Mouse (Mus musculus) midbrain, embryonic 13.5 days (tissue): Measurements from ENCODE around the gene Sh3bgrl3. TPM values are rescaled to one million over a fixed set of nuclear protein-coding genes. Genes with fewer than 3 reads are reported as not detected.

Experiments
- ATAC-seq: fragments of 200-750 bp; cut with Nextera tagmentation; 2 replicates; pipeline ENCODE4 v1.8.0; 2017; ENCODE audit warnings: mild to moderate bottlenecking, moderate TSS enrichment, moderate library complexity
- H3K27ac ChIP-seq: fragments of 300-500 bp; sonication (generic); 2 replicates; pipeline ENCODE4 v1.5.1; 2015; ENCODE audit warnings: inconsistent platforms, mild to moderate bottlenecking, moderate library complexity
- H3K27me3 ChIP-seq: fragments of 300-500 bp; sonication (generic); 2 replicates; pipeline ENCODE4 v1.6.1; 2015; ENCODE audit warnings: mild to moderate bottlenecking, inconsistent platforms
- H3K36me3 ChIP-seq: fragments of 300-500 bp; sonication (generic); 2 replicates; pipeline ENCODE4 v1.6.1; 2015; ENCODE audit warnings: mild to moderate bottlenecking, inconsistent platforms
- H3K4me1 ChIP-seq: fragments of 300-500 bp; sonication (generic); replicated peaks from 2 replicates; pipeline ENCODE4 v1.6.1; 2015; ENCODE audit warnings: inconsistent platforms
- H3K4me2 ChIP-seq: fragments of 300-500 bp; sonication (generic); replicated peaks from 2 replicates; pipeline ENCODE4 v1.6.1; 2015; ENCODE audit warnings: moderate library complexity, mild to moderate bottlenecking, inconsistent platforms
- H3K4me3 ChIP-seq: fragments of 300-500 bp; sonication (generic); replicated peaks from 2 replicates; pipeline ENCODE4 v1.5.1; 2015; ENCODE audit warnings: mild to moderate bottlenecking, inconsistent platforms
- H3K9ac ChIP-seq: fragments of 300-500 bp; sonication (generic); replicated peaks from 2 replicates; pipeline ENCODE4 v1.6.1; 2015; ENCODE audit warnings: mild to moderate bottlenecking, inconsistent platforms
- H3K9me3 ChIP-seq: fragments of 300-500 bp; sonication (generic); 2 replicates; pipeline ENCODE4 v1.6.1; 2016; ENCODE audit warnings: mild to moderate bottlenecking, inconsistent platforms
- WGBS: fragments of 180-500 bp; shearing (Covaris S2); methylation state at CpG from one replicate; pipeline ENCODE4 v1.1.7; 2015; 5-methylcytosine and 5-hydroxymethylcytosine counted together
- polyA plus RNA-seq: library from polyadenylated mRNA; unstranded; fragments of >200 nt; fragmentation: Nextera tagmentation; extraction: Ambion mirVana; gene quantifications from 2 replicates; pipeline ENCODE4 v1.2.1, GENCODE M21; 2015

Sh3bgrl3 gene
- polyA plus RNA-seq, 1 experiment from 2014 or later = 319 TPM

GRCm38 (mm10) chr4:134101979-134102741 is 26.4 kb downstream of the Sh3bgrl3 start, which contains the start of gene Ubxn11:
Ubxn11 (plus strand) TSS chr4:134102570.
- 0 out of 2 replicates have a peak within 1 kb of the TSS, but pooled peaks have one; percentile 49 for H3K27ac ChIP-seq
- ATAC-seq = peak; percentile 99
- no peaks in the 10 kb centered on the region for H3K27me3 ChIP-seq
- peak within 1 kb of the TSS; percentile 63 for H3K4me2 ChIP-seq
- H3K4me1 ChIP-seq = peaks cover 8% of the 10 kb centered on the region
- WGBS = 16% methylated on average over 34 of the region's 34 CpGs
- H3K36me3 ChIP-seq = no peaks in the 10 kb centered on the region
- H3K9ac ChIP-seq = peak within 1 kb of the TSS; percentile 70
- no peaks in the 10 kb centered on the region for H3K9me3 ChIP-seq
- H3K4me3 ChIP-seq = peak within 1 kb of the TSS; percentile 75

- Histone ChIP-seq H3K36me3 (no peaks in the 10 kb centered on the region), H3K4me1 (peaks cover 8% of the 10 kb centered on the region), H3K9ac (no peak overlapping the region), H3K27me3 (no peaks in the 10 kb centered on the region), H3K4me3 (no peak overlapping the region), H3K27ac (no peak overlapping the region), H3K4me2 (no peak overlapping the region), H3K9me3 (no peaks in the 10 kb centered on the region)
- WGBS = 79% methylated on average over 4 of the region's 4 CpGs
- no peak for ATAC-seq
These were observed 28.3 kb downstream of the Sh3bgrl3 start for GRCm38 (mm10) chr4:134100245-134100644.

DNA sequence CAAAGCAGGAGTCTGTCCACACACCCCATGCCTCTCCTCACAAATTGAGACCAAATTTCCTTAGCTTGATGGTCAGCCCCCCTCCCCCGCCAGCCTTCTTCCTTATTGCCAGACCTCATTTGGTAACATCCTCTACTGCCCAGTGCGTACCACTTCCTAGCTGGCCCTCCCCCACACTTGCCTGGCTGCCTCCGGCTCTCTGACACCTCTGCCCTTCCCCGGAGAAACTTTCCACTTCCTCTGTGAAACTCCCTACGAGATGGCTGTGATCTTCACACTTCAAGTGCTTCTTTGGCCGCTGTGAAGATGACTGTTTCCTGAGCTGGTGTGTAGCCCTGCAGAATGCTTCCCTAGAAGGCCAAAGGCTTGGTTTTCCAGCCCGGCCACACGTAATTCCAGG is 30.0 kb downstream of the Sh3bgrl3 start:
- 76% methylated on average over 8 of the region's 8 CpGs for WGBS
- Histone ChIP-seq H3K9ac (no peak overlapping the region), H3K4me2 (no peak overlapping the region), H3K9me3 (no peaks in the 10 kb centered on the region), H3K27me3 (no peaks in the 10 kb centered on the region), H3K4me3 (no peak overlapping the region), H3K27ac (no peak overlapping the region), H3K4me1 (peaks cover 8% of the 10 kb centered on the region), H3K36me3 (no peaks in the 10 kb centered on the region)
- ATAC-seq = no peak

DNA sequence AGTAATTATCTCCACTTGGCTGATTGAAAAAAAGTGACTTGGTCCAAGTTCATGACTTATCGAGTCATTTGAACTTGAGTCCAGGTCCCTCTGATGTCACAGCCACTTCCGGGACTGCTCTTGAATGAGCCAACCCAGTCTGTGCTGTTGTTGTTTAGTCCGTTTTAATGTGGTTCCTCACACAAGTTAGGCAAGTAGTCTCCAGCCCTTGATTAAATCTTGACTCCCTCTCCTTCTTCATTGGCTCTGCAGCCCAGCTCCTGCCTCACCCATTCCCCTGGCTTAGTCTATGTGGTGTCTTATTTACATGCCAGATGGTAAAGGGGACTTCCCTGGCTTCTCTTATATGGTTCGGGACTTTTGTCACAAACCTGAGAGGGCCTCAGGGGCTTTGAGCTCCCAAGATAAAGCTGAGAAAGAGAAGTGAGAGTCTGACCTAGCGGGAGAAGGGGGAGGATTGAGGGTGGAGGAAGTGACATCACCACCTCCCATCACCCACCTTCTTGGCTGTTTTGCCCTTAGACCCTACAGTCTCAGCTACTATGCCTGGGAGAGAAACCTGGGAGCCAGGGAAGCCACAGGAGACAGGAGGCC is 31.5 kb downstream of the Sh3bgrl3 start:
- WGBS = 79% methylated on average over 5 of the region's 5 CpGs
- Histone ChIP-seq H3K9me3 (no peaks in the 10 kb centered on the region), H3K4me1 (no peaks in the 10 kb centered on the region), H3K4me2 (no peak overlapping the region), H3K27ac (no peak overlapping the region), H3K36me3 (no peaks in the 10 kb centered on the region), H3K9ac (no peak overlapping the region), H3K4me3 (no peak overlapping the region), H3K27me3 (no peaks in the 10 kb centered on the region)
- no peak for ATAC-seq

DNA sequence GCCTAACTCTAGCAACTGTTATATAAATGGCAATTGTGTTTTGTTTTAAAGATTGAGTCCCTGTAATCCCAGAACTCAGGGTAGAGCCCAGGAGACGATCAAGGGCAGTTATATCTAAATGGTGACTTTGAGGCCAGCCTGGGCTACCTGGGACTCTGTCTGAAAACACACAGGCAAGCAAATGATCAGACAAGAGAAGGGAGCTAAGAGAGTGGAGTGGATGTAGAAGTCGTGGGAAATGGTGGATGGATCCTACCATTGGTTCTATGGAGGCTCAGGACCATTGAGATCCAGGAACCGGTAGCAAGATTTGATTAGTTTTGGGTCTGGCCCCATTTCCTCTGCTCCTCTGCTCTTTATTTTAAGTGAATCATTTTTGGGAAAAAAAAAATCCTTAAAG is 32.5 kb downstream of the Sh3bgrl3 start:
- no peaks in the 10 kb centered on the region for H3K27me3 ChIP-seq
- no peak overlapping the region for H3K4me2 ChIP-seq
- no peaks in the 10 kb centered on the region for H3K9me3 ChIP-seq
- no peak for ATAC-seq
- H3K4me3 ChIP-seq = no peak overlapping the region
- no peaks in the 10 kb centered on the region for H3K4me1 ChIP-seq
- H3K36me3 ChIP-seq = no peaks in the 10 kb centered on the region
- no peak overlapping the region for H3K27ac ChIP-seq
- H3K9ac ChIP-seq = no peak overlapping the region
- 84% methylated on average over 3 of the region's 3 CpGs for WGBS

DNA sequence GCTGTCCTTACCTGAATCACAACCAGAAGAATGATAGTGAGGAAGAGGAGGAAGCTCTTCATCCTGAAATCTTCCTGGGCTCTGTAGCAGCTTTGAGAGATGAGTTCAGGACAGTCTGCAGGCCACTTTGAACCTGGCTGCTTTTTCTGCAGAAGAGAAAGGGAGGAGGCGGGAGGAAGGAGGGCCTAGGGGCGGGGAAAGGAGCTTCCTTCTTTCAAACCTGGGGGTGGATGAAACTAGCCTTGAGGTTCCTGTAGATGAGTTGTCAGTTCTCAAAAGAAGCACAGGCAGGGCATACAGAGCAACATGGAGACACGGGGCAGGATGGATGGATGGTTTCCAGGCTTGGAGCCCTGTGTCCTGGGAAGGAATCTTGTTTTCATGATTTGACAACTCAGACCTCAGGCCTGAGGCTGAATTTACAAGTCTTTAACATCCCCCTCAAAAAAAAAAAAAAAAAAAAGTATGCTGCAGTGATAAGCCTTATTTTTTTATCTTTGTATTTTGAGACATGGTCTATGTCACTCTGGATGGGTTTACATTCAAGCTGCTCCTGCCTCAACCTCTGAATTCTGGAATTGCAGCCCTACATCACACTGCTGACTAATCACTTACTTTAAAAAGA is 33.6 kb downstream of the Sh3bgrl3 start, which contains the start of gene Cd52:
TSS of gene Cd52 (minus strand) at position 160 of the 625 bp plus-strand sequence.
- no peak within 1 kb of the TSS for H3K27ac ChIP-seq
- H3K27me3 ChIP-seq = no peaks in the 10 kb centered on the region
- ATAC-seq = no peak
- H3K4me3 ChIP-seq = no peak within 1 kb of the TSS
- H3K9ac ChIP-seq = no peak within 1 kb of the TSS
- H3K4me1 ChIP-seq = no peaks in the 10 kb centered on the region
- no peak within 1 kb of the TSS for H3K4me2 ChIP-seq
- 54% methylated on average over 3 of the region's 3 CpGs for whole genome bisulfite sequencing
- no peaks in the 10 kb centered on the region for H3K36me3 ChIP-seq
- no peaks in the 10 kb centered on the region for H3K9me3 ChIP-seq

GRCm38 (mm10) chr4:134094004-134094564 is 34.5 kb downstream of the Sh3bgrl3 start:
- H3K4me2 ChIP-seq = no peak overlapping the region
- no peaks in the 10 kb centered on the region for H3K9me3 ChIP-seq
- 89% methylated on average over 7 of the region's 7 CpGs for WGBS
- no peak overlapping the region for H3K4me3 ChIP-seq
- no peaks in the 10 kb centered on the region for H3K4me1 ChIP-seq
- no peak overlapping the region for H3K27ac ChIP-seq
- ATAC-seq = no peak
- no peaks in the 10 kb centered on the region for H3K27me3 ChIP-seq
- no peaks in the 10 kb centered on the region for H3K36me3 ChIP-seq
- H3K9ac ChIP-seq = no peak overlapping the region

- no peak for ATAC-seq
- H3K4me1 ChIP-seq = no peaks in the 10 kb centered on the region
- WGBS = 71% methylated on average over 6 of the region's 6 CpGs
- H3K27me3 ChIP-seq = no peaks in the 10 kb centered on the region
- H3K4me3 ChIP-seq = no peak overlapping the region
- H3K9me3 ChIP-seq = no peaks in the 10 kb centered on the region
- H3K9ac ChIP-seq = no peak overlapping the region
- H3K27ac ChIP-seq = no peak overlapping the region
- H3K36me3 ChIP-seq = no peaks in the 10 kb centered on the region
- no peak overlapping the region for H3K4me2 ChIP-seq
These were observed 36.0 kb downstream of the Sh3bgrl3 start for GRCm38 (mm10) chr4:134092382-134093288.

GRCm38 (mm10) chr4:134091225-134091529 is 37.4 kb downstream of the Sh3bgrl3 start:
- Histone ChIP-seq H3K36me3 (no peaks in the 10 kb centered on the region), H3K27ac (no peak overlapping the region), H3K4me1 (no peaks in the 10 kb centered on the region), H3K4me2 (no peak overlapping the region), H3K9ac (no peak overlapping the region), H3K27me3 (no peaks in the 10 kb centered on the region), H3K9me3 (no peaks in the 10 kb centered on the region), H3K4me3 (no peak overlapping the region)
- no peak for ATAC-seq
- WGBS = 93% methylated on average over 6 of the region's 6 CpGs

DNA sequence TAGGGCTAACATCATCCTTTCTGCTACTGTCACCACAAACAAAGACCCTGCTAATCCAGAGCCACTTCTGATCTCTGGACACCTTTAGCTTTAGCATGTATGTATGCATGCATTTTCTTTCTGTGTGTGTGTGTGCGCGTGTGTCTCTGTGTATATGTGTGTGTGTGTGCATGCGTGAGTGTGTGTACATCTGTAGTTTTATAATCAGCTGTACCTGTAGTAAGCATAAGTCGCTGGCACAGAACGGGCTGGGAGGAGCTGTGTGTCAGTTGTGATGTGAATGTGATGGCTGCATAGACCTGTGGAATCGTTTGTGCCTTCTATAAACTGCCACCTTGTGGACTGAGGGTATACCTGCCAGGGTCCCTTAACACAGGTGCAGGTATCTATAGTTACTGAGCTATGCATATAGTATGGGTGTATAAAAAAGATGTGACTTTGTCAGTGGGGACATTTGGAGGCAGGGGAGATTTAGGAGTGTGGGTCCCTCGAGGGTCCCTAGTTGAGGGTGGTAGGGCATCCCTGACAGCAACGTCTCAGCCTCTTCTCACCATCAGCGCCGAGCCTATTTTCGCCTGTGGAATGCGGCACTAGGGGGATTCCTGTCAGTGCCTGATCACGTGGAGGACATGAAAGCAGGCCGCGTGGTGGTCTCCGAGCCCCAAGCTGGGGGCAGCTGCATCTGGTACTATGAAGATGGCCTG is 37.9 kb downstream of the Sh3bgrl3 start:
- ATAC-seq = no peak
- Histone ChIP-seq H3K9ac (no peak overlapping the region), H3K27ac (no peak overlapping the region), H3K4me3 (no peak overlapping the region), H3K36me3 (no peaks in the 10 kb centered on the region), H3K9me3 (no peaks in the 10 kb centered on the region), H3K4me1 (no peaks in the 10 kb centered on the region), H3K27me3 (no peaks in the 10 kb centered on the region), H3K4me2 (no peak overlapping the region)
- 87% methylated on average over 16 of the region's 16 CpGs for WGBS

DNA sequence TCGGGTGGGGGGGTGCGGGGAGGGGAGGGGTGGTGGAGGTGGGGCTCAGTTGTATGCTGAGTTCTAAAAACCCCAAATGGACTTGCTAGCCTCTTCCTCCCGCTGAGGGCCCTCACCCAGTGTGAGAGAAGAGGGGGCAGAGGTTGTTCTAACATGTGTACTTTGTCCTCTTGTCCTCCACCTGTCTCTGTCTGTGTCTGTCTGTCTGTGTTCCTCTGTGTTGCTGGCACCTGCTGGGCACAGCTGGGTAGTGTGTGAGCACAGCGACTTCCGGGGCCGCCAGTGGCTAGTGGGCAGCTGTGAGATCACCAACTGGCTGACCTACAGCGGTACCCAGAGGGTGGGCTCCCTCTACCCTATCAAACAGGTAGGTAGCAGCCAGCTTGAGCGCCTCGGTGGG is 39.6 kb downstream of the Sh3bgrl3 start:
- no peaks in the 10 kb centered on the region for H3K4me1 ChIP-seq
- H3K4me2 ChIP-seq = no peak overlapping the region
- no peak for ATAC-seq
- 77% methylated on average over 9 of the region's 9 CpGs for WGBS
- H3K27ac ChIP-seq = no peak overlapping the region
- no peak overlapping the region for H3K9ac ChIP-seq
- peaks cover 3% of the 10 kb centered on the region; the same call in 1 of the 2 replicates for H3K9me3 ChIP-seq
- H3K4me3 ChIP-seq = no peak overlapping the region
- no peaks in the 10 kb centered on the region for H3K36me3 ChIP-seq
- H3K27me3 ChIP-seq = no peaks in the 10 kb centered on the region
